Mouse (Mus musculus): ENCODE results near the gene Adh6a. TPM values are rescaled to one million over a fixed set of nuclear protein-coding genes. Genes with fewer than 3 reads are reported as not detected.
"Not testable (repeated sequence)": the region's sequence is repeated elsewhere in the genome, so short reads cannot be mapped to it uniquely, and the experiment has no call there.

Adh6a gene
- total RNA-seq, 2 experiments from 2014 or later, result not detected

GRCm38 (mm10) chr3:138336104-138336754 is 23.1 kb downstream of the Adh6a start:
- intact Hi-C loops (cut with DNase I), result no loop called here
- no peak for TF ChIP-seq CTCF (IDR thresholded peaks at IDR 0.05)
- DNase-seq, result no peak
- Histone ChIP-seq H3K4me3 (no peak overlapping the region), H3K27ac (no peak overlapping the region)

DNA sequence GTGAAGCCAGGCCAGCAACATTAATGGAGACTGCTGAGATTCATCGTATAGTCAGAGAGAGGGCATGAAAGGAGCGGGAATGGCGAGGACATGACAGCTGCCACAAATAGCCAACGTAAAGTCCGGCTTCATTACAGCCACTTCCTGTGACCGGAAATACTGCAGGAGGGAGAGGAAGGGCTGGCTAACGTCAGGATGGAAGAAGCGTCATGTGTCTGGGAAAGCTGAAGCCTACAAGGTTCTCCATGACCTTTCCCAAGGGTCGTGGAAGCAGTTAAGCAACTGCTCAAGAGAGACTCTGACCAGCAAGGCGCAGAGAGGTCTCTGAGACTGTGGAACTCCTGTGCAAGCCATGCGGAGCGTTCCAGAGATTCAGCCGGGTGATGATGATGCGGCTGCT is 28.4 kb downstream of the Adh6a start, which contains the start of gene Adh6b:
Gene Adh6b (plus strand): TSS at position 305 of the 400 bp plus-strand sequence.
- intact Hi-C loops (cut with DNase I), result no loop called here
- TF ChIP-seq CTCF (IDR thresholded peaks at IDR 0.05), result no peak

DNA sequence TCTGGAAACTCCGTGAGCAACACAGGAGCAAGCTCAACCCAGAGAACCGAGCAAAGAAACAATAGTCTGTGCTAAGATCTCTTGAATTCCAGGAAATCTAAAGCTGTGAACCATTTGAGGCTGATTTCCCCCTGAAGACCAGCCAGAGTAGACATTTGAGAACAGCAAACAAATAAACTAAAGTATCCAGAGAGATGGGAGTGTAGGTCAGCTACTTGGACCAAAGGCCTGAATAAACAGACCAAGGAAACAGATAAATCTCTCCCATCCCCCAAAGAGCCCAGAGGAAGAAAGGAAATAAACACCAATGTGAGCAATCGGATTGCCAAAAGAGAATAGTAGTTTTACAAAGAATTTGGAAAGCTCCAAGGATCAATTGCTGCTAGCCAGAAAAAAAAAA is 34.0 kb downstream of the Adh6a start:
- H3K27ac ChIP-seq, result no peak overlapping the region
- TF ChIP-seq CTCF (IDR thresholded peaks at IDR 0.05), result no peak
- no peak for DNase-seq
- no peak overlapping the region for H3K4me3 ChIP-seq
- intact Hi-C loops (cut with DNase I), result no loop called here

More for the DNA sequence above, 28.4 kb downstream of the Adh6a start, which contains the start of gene Adh6b:
- no peak for DNase-seq
- Histone ChIP-seq H3K4me3 (no peak within 1 kb of the TSS), H3K27ac (no peak within 1 kb of the TSS)

DNA sequence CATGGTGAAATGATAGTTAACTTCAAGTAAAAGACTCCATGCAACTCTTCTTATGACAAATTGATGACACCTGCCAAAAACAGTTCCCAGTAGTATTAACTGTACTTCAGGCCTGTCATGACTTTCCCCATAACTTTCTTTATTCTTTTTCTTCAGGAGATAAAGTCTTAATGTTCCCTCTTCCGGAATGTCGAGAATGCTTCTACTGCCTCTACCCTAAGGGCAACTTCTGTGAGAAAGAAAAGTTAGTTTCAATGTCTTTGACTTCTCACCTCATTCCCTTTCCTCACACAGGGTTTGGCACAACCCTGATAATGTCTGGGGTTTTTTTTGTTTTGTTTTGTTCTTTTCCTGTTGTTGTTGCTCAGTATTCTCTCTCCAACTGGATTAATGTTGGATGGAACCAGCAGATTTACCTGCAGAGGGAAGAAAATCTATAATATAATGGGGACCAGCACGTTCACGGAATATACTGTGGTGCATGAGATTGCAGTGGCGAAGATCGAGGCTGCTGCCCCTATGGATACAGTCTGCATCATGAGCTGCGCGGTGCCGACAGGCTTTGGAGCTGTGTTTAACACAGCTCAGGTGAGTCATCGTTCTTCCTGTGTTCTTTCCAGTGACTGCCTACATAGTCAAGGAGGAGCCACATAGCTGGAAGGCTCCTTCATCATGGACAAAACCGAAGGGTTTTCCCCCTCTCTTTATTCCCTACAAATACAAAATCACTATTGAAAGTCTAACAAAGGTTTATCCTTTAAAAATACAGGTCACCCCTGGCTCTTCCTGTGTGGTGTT is 39.1 kb downstream of the Adh6a start:
- Histone ChIP-seq H3K4me3 (no peak overlapping the region), H3K27ac (no peak overlapping the region)
- no peak for TF ChIP-seq CTCF (IDR thresholded peaks at IDR 0.05)
- DNase-seq, result no peak
- intact Hi-C loops (cut with DNase I), result no loop called here

DNA sequence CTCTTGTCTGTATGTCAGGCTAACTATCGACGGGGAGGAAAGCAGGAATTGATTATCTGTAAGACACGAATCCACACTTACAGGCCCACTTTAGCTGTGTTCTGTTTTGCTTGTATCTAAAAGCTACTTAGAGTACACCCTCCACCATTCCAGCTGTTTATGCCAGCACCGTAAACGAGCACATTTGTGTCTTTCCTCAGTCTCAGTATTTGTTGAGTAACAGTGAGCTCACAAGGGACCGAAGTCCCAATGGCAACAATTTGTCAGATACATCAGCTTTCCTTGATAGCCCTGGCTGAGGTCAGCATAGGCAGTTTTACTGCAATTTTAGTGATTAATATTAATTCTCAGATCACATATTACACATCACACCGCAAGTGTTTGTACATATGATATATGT is 45.8 kb downstream of the Adh6a start:
- no peak for DNase-seq
- Histone ChIP-seq H3K27ac (no peak overlapping the region), H3K4me3 (no peak overlapping the region)
- TF ChIP-seq CTCF (IDR thresholded peaks at IDR 0.05), result no peak
- intact Hi-C loops (cut with DNase I), result no loop called here

DNA sequence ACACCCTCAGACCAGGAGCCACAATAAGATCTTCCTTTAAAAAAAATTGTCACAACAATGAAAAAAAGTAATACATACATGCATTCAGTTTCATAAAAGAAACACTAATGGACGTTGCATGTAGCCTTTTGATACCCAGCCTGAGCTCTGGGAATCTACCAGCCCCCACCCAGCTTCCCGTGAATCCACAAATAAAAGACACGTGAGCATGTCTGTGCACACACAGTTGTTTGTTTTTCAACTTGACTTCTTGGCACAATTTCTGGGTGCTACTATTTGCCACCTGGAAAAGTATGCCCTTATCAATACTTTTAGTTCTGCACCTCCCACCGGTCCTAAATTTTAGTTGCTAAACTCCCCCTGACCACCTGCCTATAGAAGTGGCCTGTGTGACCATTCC is 47.6 kb downstream of the Adh6a start:
- Histone ChIP-seq H3K4me3 (no peak overlapping the region), H3K27ac (no peak overlapping the region)
- intact Hi-C loops (cut with DNase I), result no loop called here
- no peak for DNase-seq
- no peak for TF ChIP-seq CTCF (IDR thresholded peaks at IDR 0.05)

DNA sequence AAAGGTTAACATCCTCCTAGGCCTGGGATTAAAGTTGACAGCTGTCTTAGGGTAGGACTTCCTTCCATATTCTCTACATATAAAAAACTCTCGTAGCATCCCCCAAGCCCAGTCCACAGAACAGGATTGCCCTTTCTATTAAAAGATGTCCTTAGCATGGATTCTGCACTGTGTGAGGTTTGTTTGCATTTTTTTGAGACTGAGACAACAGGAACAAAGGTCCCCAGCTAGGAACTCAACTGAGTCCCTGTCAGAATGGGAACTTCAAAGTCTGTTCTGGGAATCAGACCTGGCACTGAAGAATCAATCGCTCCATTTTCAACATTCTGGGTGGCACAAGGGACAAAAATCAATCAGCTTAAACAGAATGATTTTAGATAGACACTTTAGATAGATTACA is 49.8 kb downstream of the Adh6a start:
- Histone ChIP-seq H3K4me3 (no peak overlapping the region), H3K27ac (no peak overlapping the region)
- no peak for TF ChIP-seq CTCF (IDR thresholded peaks at IDR 0.05)
- DNase-seq, result no peak
- intact Hi-C loops (cut with DNase I), result no loop called here

DNA sequence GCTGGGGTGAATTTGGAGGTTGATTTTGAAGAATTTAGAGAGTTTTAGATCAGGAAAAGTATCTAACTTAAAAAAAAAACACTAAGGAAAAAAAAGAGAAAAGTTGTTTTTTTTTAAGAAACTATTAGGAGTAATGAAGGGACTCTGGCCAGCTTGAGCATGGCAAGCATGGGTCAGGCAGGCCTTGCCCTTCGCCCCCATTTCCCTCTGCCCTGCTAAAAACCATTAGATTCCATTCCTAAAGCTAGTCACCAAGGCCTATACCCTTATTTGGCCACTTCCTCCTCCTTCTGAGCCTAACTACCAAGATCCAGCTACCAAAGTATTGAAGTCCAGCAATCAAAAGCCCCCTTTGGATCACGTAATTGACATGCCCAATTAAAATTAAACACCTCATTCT is 53.1 kb downstream of the Adh6a start:
- no peak overlapping the region for H3K4me3 ChIP-seq
- no peak overlapping the region for H3K27ac ChIP-seq
- intact Hi-C loops (cut with DNase I), result no loop called here
- TF ChIP-seq CTCF (IDR thresholded peaks at IDR 0.05), result no peak
- no peak for DNase-seq

DNA sequence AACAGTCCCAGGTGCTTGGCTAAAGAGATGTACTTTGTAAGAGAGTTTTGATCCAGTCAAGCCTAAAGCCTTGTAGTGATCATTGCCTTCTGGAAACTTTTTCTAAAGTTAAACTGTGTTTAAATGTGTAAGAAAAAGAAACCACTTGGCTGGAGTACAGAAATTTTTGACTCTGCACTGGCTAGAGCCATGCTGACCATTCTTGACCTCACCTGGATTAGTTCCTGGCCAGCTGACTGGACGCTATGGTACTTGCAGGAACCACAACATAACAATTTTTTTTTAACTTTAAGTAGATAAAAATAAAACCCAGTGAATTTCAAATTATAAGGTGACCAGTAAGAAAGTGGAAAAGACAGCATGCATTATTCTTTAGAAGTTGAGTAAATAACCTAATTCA is 56.5 kb downstream of the Adh6a start:
- no peak for DNase-seq
- no peak for TF ChIP-seq CTCF (IDR thresholded peaks at IDR 0.05)

GRCm38 (mm10) chr3:138370289-138370688 is 57.2 kb downstream of the Adh6a start:
- DNase-seq; H3K4me3 ChIP-seq; H3K27ac ChIP-seq; intact Hi-C loops (cut with DNase I): not testable (repeated sequence)

More for the DNA sequence above, 56.5 kb downstream of the Adh6a start:
- Histone ChIP-seq H3K27ac (no peak overlapping the region), H3K4me3 (no peak overlapping the region)
- intact Hi-C loops (cut with DNase I), result no loop called here

DNA sequence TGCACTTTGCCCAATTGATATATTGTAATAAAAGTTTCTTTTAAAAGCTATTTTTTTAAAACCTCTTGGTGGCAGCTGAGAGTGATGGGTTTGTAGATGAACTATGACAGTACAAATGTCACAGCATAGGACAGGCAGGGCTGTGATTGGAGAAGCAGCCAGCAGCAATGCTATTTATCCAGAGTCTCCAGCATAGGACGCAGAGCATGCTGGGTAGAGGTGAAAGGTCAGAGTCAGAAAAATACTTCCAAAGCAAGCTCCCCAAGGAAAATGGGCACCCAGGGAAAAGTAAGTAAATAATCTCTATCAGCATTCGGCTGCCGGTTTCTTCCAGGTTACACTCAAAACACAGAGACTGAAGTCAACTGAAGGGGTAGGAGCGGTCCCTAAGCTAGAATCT is 60.8 kb downstream of the Adh6a start:
- Histone ChIP-seq H3K27ac (no peak overlapping the region), H3K4me3 (no peak overlapping the region)
- DNase-seq, result no peak
- no peak for TF ChIP-seq CTCF (IDR thresholded peaks at IDR 0.05)
- intact Hi-C loops (cut with DNase I), result no loop called here

DNA sequence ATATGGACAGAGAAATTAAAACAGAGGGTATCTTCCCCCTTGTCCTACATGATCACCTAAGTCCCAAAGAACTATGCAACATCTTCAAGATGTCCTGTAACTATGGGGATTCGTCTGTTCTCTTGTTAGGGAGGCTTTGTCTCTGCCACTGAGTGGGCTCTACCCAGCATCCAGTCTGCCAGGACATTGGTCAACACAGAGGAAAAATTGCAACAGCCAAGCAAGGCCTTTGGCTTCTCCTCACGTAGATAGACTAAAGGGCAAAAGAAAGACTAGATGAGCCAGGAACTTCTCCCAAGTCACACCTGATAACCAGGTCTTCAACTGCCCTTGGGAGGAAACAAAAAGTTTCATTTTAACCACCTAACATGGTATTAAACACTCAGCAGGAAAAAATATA is 62.1 kb downstream of the Adh6a start:
- DNase-seq, result no peak
- H3K27ac ChIP-seq, result no peak overlapping the region
- no peak overlapping the region for H3K4me3 ChIP-seq
- intact Hi-C loops (cut with DNase I), result no loop called here
- TF ChIP-seq CTCF (IDR thresholded peaks at IDR 0.05), result no peak

Other genes with a start within 250 kb of the Adh6a start
- gene 1110002E22Rik, start 248.2 kb upstream of the Adh6a start, total RNA-seq (2021), result 100 to 1,000 TPM; 120 to 128 TPM
- 1 to 10 TPM; 1.3 to 1.8 TPM for gene Gm5105, start 245.9 kb upstream of the Adh6a start, total RNA-seq (2021)
- 1 to 10 TPM; 1.6 to 2.1 TPM for gene Trmt10a, start 169.8 kb upstream of the Adh6a start, total RNA-seq (2021)
- 1 to 10 TPM; 1.0 to 2.0 TPM for gene Mttp, start 168.3 kb upstream of the Adh6a start, total RNA-seq (2021)
- gene 4930579F01Rik, start 119.5 kb upstream of the Adh6a start, total RNA-seq (2021), result not detected
- gene Adh7, start 95.5 kb upstream of the Adh6a start, total RNA-seq (2021), result under 1 TPM; 0.48 to 0.53 TPM
- 10 to 100 TPM; 19.3 to 27.8 TPM for gene Adh1, start 52.3 kb upstream of the Adh6a start, total RNA-seq (2021)
- gene Adh6b, start 28.5 kb downstream of the Adh6a start, total RNA-seq (2021), result not detected
- not detected for gene Adh4, start 102.2 kb downstream of the Adh6a start, total RNA-seq (2021)
- 10 to 100 TPM; 51.8 to 60.6 TPM for gene Adh5, start 129.8 kb downstream of the Adh6a start, total RNA-seq (2021)
- gene Metap1, start 176.2 kb downstream of the Adh6a start, total RNA-seq (2021), result 10 to 100 TPM; 44.7 to 49.3 TPM
- 100 to 1,000 TPM; 128 to 156 TPM for gene Eif4e, start 212.9 kb downstream of the Adh6a start, total RNA-seq (2021)

Data from gastrocnemius, adult 2 months (tissue).